Mouse (Mus musculus) midbrain, postnatal 0 days (tissue): ENCODE measurements at regions not wholly inside any gene's neighbourhood (a gene's known extent, or its start where the extent isn't known, plus 50 kb on each side); places are given as distances from the start of the nearest gene placed in this dataset.
"Not testable (repeated sequence)": the region's sequence is repeated elsewhere in the genome, so short reads cannot be mapped to it uniquely, and the experiment has no call there.

Source experiments
- ATAC-seq: fragments of 200-750 bp; cut with Nextera tagmentation; 2 replicates; pipeline ENCODE4 v1.8.0; 2017; ENCODE audit warnings: moderate number of reproducible peaks, mild to moderate bottlenecking, moderate TSS enrichment, moderate library complexity; ENCODE audit not compliant: low FRiP score
- DNase-seq: peaks from one replicate; pipeline ENCODE4 v3.0.0-alpha.2; 2015; ENCODE audit warnings: low spot score
- H3K27ac ChIP-seq: fragments of 300-500 bp; sonication (generic); 2 replicates; pipeline ENCODE4 v1.5.1; 2014; ENCODE audit warnings: low read depth, mild to moderate bottlenecking, low read length, mixed read lengths
- H3K27me3 ChIP-seq: fragments of 300-500 bp; sonication (generic); 2 replicates; pipeline ENCODE4 v1.6.1; 2014; ENCODE audit warnings: low read length, control low read depth, mixed read lengths; ENCODE audit not compliant: insufficient read depth
- H3K36me3 ChIP-seq: fragments of 300-500 bp; sonication (generic); 2 replicates; pipeline ENCODE4 v1.6.1; 2014; ENCODE audit warnings: low read length, control low read depth, mixed read lengths; ENCODE audit not compliant: insufficient read depth
- H3K4me1 ChIP-seq: fragments of 300-500 bp; sonication (generic); 2 replicates; pipeline ENCODE4 v1.6.1; 2014; ENCODE audit warnings: mild to moderate bottlenecking, control low read depth, antibody characterized with exemption, low read length, mixed read lengths; ENCODE audit not compliant: insufficient read depth
- H3K4me2 ChIP-seq: fragments of 300-500 bp; sonication (generic); 2 replicates; pipeline ENCODE4 v1.6.1; 2014; ENCODE audit warnings: low read depth, mild to moderate bottlenecking, low read length, mixed read lengths; ENCODE audit not compliant: poor library complexity, severe bottlenecking
- H3K4me3 ChIP-seq: fragments of 300-500 bp; sonication (generic); 2 replicates; pipeline ENCODE4 v1.5.1; 2014; ENCODE audit warnings: low read depth, mild to moderate bottlenecking, low read length, moderate library complexity
- H3K9ac ChIP-seq: fragments of 300-500 bp; sonication (generic); replicated peaks from 2 replicates; pipeline ENCODE4 v1.6.1; 2014; ENCODE audit warnings: mild to moderate bottlenecking, low read length, moderate library complexity, mixed read lengths; ENCODE audit not compliant: poor library complexity, severe bottlenecking
- H3K9me3 ChIP-seq: fragments of 300-500 bp; sonication (generic); 2 replicates; pipeline ENCODE4 v1.6.1; 2016; ENCODE audit warnings: low read length, control low read depth
- CTCF ChIP-seq: IDR thresholded peaks from 2 replicates; pipeline ENCODE4 v1.5.1; 2016; ENCODE audit warnings: antibody characterized with exemption, mild to moderate bottlenecking
- WGBS: fragments of 180-500 bp; shearing (Covaris S2); extraction: QIAGEN DNeasy Blood & Tissue Kit; methylation state at CpG from one replicate; pipeline ENCODE4 v1.1.7; 2014; 5-methylcytosine and 5-hydroxymethylcytosine counted together

DNA sequence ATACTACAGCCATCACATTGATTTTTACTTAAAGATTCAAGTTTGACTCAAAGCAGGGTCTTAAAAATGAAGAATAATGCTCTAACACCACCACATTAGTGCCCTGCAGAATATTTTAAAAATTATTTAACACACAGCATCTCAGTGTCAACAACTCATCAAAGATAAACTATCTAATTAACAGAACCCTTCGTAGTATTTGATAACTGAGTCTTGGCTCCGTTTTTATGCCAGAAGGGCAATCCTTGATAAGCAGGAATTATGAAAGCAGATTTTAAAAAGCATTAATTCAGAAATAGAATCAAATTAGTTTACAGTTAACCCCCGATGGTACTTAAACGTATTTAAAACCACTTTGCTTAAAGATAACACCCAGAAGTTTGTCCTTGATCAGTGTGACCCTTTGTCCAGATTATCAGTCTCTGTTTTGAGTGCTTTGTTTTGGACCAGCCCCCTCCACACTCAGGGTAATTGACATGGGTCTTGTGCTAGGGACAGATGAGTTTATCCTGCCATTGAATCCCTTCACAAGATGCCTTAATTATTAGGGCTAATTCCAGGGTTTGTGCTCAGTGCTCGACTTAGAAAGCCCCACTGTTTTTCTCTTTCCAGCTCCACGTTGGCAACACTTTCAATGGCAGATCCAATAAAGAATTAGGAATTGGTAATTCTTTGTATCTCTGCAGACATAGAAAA, 69.4 kb upstream of the Dph6 start:
- Histone ChIP-seq H3K4me2 (no peak overlapping the region), H3K4me1 (no peaks in the 10 kb centered on the region), H3K27ac (no peak overlapping the region), H3K27me3 (no peaks in the 10 kb centered on the region), H3K9ac (no peak overlapping the region), H3K4me3 (no peak overlapping the region), H3K36me3 (no peaks in the 10 kb centered on the region), H3K9me3 (no peaks in the 10 kb centered on the region)
- no peak for DNase-seq
- no peak for ATAC-seq
- WGBS: 56% methylated on average over 6 of the region's 6 CpGs
- TF ChIP-seq CTCF: no peak

DNA sequence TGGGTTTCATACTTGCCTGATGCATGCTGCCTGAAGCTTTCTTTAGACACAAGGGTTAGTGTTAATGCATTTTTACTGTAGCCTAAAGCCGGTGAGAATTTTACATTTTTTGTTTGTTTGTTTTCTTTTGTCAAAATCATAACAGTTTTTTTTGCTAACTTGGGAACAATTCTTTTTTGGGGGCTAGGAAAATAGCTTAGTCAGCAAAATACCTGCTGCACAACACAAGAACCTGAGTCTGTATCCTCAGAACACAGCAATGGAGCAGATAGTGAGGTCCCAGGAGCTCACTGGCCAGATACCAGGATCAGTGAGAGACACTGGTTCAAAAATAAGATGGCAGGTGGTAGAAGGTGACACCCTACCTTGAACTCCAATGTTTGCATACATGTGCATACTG, 72.4 kb upstream of the Dph6 start:
- Histone ChIP-seq H3K4me2 (no peak overlapping the region), H3K27ac (no peak overlapping the region), H3K9ac (no peak overlapping the region), H3K9me3 (no peaks in the 10 kb centered on the region), H3K4me3 (no peak overlapping the region), H3K4me1 (no peaks in the 10 kb centered on the region), H3K27me3 (no peaks in the 10 kb centered on the region), H3K36me3 (no peaks in the 10 kb centered on the region)
- TF ChIP-seq CTCF: no peak
- 93% methylated on average over 1 of the region's 1 CpGs for WGBS
- no peak for ATAC-seq
- no peak for DNase-seq

DNA sequence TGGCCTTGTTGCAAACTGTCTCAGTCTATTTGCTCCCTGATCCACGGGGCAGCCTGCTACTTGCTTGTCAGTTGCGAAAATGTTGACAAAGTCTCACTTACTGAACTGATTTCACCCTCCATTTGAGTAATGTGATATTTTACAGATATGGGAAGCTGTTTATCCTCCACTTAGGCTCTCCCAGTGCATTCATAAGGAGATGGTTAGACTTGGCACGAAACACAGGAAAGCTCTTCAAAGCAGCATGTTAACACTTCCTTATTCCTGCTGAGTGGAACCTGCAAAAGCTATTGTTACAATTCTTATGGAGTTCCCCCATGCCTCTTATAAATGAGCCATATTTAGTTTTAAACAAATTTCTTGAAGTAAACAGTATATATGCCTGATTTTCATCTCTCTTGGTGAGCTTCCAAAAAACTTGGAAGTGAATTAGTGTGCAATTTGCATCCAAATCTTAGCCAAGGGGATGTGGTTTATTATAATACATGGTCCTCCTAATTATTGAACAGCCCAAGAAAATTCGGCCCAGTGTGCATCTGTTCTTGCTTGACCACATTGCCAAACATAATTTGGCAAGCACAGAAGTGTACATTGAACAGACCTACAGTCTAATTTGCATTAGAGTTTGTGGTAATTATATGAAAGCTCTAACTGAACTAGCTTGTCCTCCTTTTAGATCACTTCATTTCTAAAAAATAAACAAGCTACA, 80.3 kb upstream of the Dph6 start:
- TF ChIP-seq CTCF: no peak
- no peaks in the 10 kb centered on the region for H3K36me3 ChIP-seq
- DNase-seq (peak; percentile 15), ATAC-seq (no peak)
- no peak overlapping the region for H3K9ac ChIP-seq
- H3K4me3 ChIP-seq: no peak overlapping the region
- no peaks in the 10 kb centered on the region for H3K4me1 ChIP-seq
- no peaks in the 10 kb centered on the region for H3K27me3 ChIP-seq
- 65% methylated on average over 4 of the region's 4 CpGs for WGBS
- no peak overlapping the region for H3K4me2 ChIP-seq
- H3K9me3 ChIP-seq: no peaks in the 10 kb centered on the region
- no peak overlapping the region for H3K27ac ChIP-seq

DNA sequence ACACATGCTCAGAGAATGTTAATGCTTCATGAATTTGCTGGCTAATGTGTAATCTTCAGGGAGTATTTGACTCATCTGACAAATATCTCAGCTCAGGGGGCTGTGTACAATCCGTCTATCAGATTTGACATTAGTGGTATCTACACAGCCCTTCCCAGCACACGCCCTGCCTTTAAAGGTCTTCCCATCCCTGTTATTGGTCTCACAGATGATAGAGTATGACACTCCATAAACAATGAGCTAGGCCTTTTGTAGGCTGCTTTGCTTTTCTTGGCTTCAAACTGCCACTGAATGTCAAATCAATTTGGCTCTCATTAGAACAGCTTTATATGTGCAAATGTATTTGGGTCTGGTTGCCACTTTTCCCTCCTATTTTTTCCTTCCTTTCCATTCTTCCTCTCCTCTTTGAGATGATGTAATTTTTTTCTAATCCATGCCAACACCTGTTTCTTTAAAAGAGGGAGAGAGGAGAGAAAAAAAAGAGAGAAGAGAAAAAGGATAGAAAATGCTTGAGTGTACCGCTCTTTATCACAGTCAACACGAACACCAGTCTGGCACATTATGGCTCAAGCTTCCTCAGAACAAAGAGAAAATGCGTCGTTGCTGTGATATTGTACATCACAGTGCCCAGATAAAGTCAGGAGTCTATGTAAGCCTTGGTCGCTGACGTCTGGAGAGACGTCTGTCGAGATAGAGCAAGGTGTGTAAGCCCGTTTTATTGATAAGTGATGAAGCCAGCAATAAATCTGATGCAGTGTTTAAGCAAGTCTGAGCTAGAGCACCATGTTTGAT, 84.9 kb upstream of the Dph6 start:
- H3K4me1 ChIP-seq: no peaks in the 10 kb centered on the region
- no peak overlapping the region for H3K4me3 ChIP-seq
- 70% methylated on average over 11 of the region's 11 CpGs for WGBS
- no peak overlapping the region for H3K9ac ChIP-seq
- DNase-seq (peak; percentile 33), ATAC-seq (no peak)
- H3K4me2 ChIP-seq: no peak overlapping the region
- no peak for TF ChIP-seq CTCF
- H3K36me3 ChIP-seq: no peaks in the 10 kb centered on the region
- no peaks in the 10 kb centered on the region for H3K27me3 ChIP-seq
- H3K27ac ChIP-seq: no peak overlapping the region
- no peaks in the 10 kb centered on the region for H3K9me3 ChIP-seq

DNA sequence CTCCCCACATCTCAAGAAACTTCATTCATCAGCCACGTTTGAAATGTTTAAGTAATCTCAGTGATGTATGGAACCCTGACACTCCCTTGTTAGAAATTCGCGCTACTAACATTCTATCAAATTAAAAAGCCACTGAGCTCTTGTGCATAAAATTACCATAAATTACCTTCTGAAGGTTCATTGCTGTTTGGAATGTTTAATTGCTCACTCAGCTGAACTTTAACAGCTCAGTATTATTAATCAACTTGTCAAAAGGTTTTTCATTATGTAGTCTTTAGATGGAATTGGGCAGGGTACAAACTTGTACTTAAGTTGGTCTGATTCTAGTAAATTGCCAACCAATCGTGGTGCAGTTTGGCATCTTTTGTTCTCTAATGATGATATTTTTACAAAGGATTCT, 108.5 kb upstream of the Dph6 start:
- Histone ChIP-seq H3K27me3 (no peaks in the 10 kb centered on the region), H3K9me3 (no peaks in the 10 kb centered on the region), H3K4me3 (no peak overlapping the region), H3K27ac (no peak overlapping the region), H3K9ac (no peak overlapping the region), H3K4me1 (no peaks in the 10 kb centered on the region), H3K4me2 (no peak overlapping the region), H3K36me3 (no peaks in the 10 kb centered on the region)
- DNase-seq: peak; percentile 3
- WGBS: 58% methylated on average over 4 of the region's 4 CpGs
- no peak for TF ChIP-seq CTCF
- no peak for ATAC-seq

DNA sequence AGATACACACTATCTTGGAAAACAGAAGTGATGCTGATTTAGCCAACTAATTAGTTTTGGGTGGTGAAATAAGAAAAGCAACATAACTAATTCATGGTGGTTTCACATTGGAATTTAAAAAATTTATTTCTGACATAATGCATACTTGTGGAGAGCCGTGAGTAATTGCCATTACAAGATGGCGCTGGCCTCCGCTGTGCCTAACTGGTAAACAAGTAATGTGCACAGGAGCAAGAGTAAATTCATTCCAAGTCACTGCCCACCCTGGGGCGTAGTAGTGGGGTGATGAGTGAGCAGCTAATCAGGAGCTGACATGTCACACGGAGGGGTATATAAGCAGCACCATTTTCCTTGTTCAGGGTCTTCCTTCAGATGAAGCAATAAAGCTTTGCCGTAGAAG, 119.0 kb upstream of the Dph6 start:
- H3K4me2 ChIP-seq, DNase-seq, ATAC-seq, H3K4me3 ChIP-seq, H3K27me3 ChIP-seq, H3K36me3 ChIP-seq, H3K9ac ChIP-seq, H3K9me3 ChIP-seq, H3K4me1 ChIP-seq, H3K27ac ChIP-seq: not testable (repeated sequence)
- WGBS: 95% methylated on average over 6 of the region's 6 CpGs
